Mouse (Mus musculus): ENCODE measurements at regions not wholly inside any gene's neighbourhood (a gene's known extent, or its start where the extent isn't known, plus 50 kb on each side); places are given as distances from the start of the nearest gene placed in this dataset.

- 74% methylated on average over 6 of the region's 6 CpGs for WGBS
- H3K36me3 ChIP-seq (ENCODE audit: control insufficient read depth, insufficient read depth, low read length): no peaks in the 10 kb centered on the region
- H3K4me1 ChIP-seq (ENCODE audit: control insufficient read depth, insufficient read depth, low read length): no peaks in the 10 kb centered on the region
- H3K27me3 ChIP-seq (ENCODE audit: control insufficient read depth, insufficient read depth, low read length): no peaks in the 10 kb centered on the region
- no peak overlapping the region for H3K9ac ChIP-seq (replicated peaks; ENCODE audit: low read depth, low read length)
- H3K4me2 ChIP-seq (replicated peaks; ENCODE audit: low read depth, low read length): no peak overlapping the region
- H3K27ac ChIP-seq (ENCODE audit: low read length): no peak overlapping the region
- no peaks in the 10 kb centered on the region for H3K9me3 ChIP-seq (ENCODE audit: control insufficient read depth, low read depth, low read length)
- H3K4me3 ChIP-seq (ENCODE audit: low read depth, low read length): no peak overlapping the region
- no peak for ATAC-seq (ENCODE audit: insufficient number of reproducible peaks, insufficient read depth, low FRiP score, low read depth)
These were observed 197.2 kb upstream of the Eef2kmt start for GRCm38 (mm10) chr16:5452971-5453370.

DNA sequence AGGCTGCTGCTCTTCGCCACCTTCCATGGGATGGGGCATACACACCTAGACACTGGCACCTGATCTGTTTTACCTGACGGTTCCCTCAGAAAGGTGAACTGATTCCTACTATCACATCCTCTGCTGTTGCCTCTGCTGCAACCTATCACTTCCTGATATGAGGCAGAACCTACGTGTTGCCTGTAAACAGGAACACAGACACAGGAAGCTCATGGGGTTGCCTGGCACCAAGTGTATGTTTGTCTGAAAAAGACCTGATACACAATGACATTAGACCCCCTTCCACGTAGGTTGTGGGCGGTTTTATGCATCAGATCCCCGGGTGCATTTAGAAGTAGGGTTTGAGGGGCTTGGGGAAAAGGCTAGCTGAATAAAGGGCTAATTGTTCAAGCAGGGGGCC is 190.0 kb upstream of the Eef2kmt start:
- ATAC-seq (ENCODE audit: insufficient number of reproducible peaks, insufficient read depth, low FRiP score, low read depth): no peak
- 71% methylated on average over 6 of the region's 6 CpGs for WGBS
- no peaks in the 10 kb centered on the region for H3K4me1 ChIP-seq (ENCODE audit: control insufficient read depth, insufficient read depth, low read length)
- no peak overlapping the region for H3K27ac ChIP-seq (ENCODE audit: low read length)
- H3K36me3 ChIP-seq (ENCODE audit: control insufficient read depth, insufficient read depth, low read length): no peaks in the 10 kb centered on the region
- no peaks in the 10 kb centered on the region for H3K9me3 ChIP-seq (ENCODE audit: control insufficient read depth, low read depth, low read length)
- no peak overlapping the region for H3K4me3 ChIP-seq (ENCODE audit: low read depth, low read length)
- H3K9ac ChIP-seq (replicated peaks; ENCODE audit: low read depth, low read length): no peak overlapping the region
- no peak overlapping the region for H3K4me2 ChIP-seq (replicated peaks; ENCODE audit: low read depth, low read length)
- no peaks in the 10 kb centered on the region for H3K27me3 ChIP-seq (ENCODE audit: control insufficient read depth, insufficient read depth, low read length)

DNA sequence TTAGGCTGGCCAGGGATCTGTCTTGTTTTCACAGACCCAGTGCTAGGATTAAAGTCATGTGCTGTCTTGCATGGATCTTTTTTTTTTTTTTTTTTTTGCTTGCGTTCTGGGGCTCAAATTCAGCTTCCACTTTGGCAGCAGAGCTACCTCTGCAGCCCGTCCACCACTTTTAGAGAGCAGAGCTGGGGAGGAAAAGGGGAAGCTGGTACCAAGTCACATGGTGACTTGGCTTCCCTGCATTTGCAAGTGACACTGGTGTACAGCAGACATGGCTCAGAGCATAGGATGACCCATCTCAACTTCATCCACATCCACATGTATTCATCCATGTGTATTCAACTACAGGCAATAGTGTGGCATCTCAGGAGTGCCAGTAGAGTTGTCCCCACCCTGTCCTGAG is 189.0 kb upstream of the Eef2kmt start:
- no peak overlapping the region for H3K4me2 ChIP-seq (replicated peaks; ENCODE audit: low read depth, low read length)

GRCm38 (mm10) chr16:5439717-5440116 is 183.9 kb upstream of the Eef2kmt start:
- H3K27me3 ChIP-seq (ENCODE audit: control insufficient read depth, insufficient read depth, low read length): no peaks in the 10 kb centered on the region
- H3K4me3 ChIP-seq (ENCODE audit: low read depth, low read length): no peak overlapping the region
- no peaks in the 10 kb centered on the region for H3K4me1 ChIP-seq (ENCODE audit: control insufficient read depth, insufficient read depth, low read length)
- H3K4me2 ChIP-seq (replicated peaks; ENCODE audit: low read depth, low read length): no peak overlapping the region
- H3K27ac ChIP-seq (ENCODE audit: low read length): no peak overlapping the region
- no peaks in the 10 kb centered on the region for H3K9me3 ChIP-seq (ENCODE audit: control insufficient read depth, low read depth, low read length)
- 80% methylated on average over 2 of the region's 2 CpGs for WGBS
- no peak for ATAC-seq (ENCODE audit: insufficient number of reproducible peaks, insufficient read depth, low FRiP score, low read depth)
- H3K36me3 ChIP-seq (ENCODE audit: control insufficient read depth, insufficient read depth, low read length): no peaks in the 10 kb centered on the region
- H3K9ac ChIP-seq (replicated peaks; ENCODE audit: low read depth, low read length): no peak overlapping the region

More for the DNA sequence above, 189.0 kb upstream of the Eef2kmt start:
- no peaks in the 10 kb centered on the region for H3K9me3 ChIP-seq (ENCODE audit: control insufficient read depth, low read depth, low read length)
- no peaks in the 10 kb centered on the region for H3K4me1 ChIP-seq (ENCODE audit: control insufficient read depth, insufficient read depth, low read length)
- H3K27me3 ChIP-seq (ENCODE audit: control insufficient read depth, insufficient read depth, low read length): no peaks in the 10 kb centered on the region
- ATAC-seq (ENCODE audit: insufficient number of reproducible peaks, insufficient read depth, low FRiP score, low read depth): no peak
- no peak overlapping the region for H3K27ac ChIP-seq (ENCODE audit: low read length)
- WGBS: 49% methylated on average over 2 of the region's 2 CpGs
- H3K9ac ChIP-seq (replicated peaks; ENCODE audit: low read depth, low read length): no peak overlapping the region
- no peaks in the 10 kb centered on the region for H3K36me3 ChIP-seq (ENCODE audit: control insufficient read depth, insufficient read depth, low read length)
- H3K4me3 ChIP-seq (ENCODE audit: low read depth, low read length): no peak overlapping the region

DNA sequence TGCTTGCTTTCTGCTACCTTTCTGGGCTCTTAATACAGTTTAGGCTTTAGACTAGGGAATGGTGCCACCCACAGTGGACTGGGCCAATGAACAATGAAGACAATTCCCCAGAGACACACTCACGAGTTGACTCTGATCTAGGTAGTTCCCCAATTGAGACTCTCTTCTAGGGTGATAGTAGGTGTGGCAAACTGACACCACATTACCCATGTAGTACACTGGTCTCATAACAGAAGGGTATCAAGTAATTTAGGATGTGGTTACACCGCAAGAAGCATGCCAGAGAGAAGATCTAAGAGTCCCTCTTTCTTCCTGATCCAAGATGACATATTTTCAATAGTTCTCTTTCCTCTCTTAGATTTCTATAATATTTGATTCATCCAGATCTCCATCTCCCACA is 182.6 kb upstream of the Eef2kmt start:
- H3K4me3 ChIP-seq (ENCODE audit: low read depth, low read length): no peak overlapping the region
- H3K27me3 ChIP-seq (ENCODE audit: control insufficient read depth, insufficient read depth, low read length): no peaks in the 10 kb centered on the region
- WGBS: 81% methylated on average over 2 of the region's 2 CpGs
- no peak overlapping the region for H3K27ac ChIP-seq (ENCODE audit: low read length)
- no peaks in the 10 kb centered on the region for H3K4me1 ChIP-seq (ENCODE audit: control insufficient read depth, insufficient read depth, low read length)
- H3K36me3 ChIP-seq (ENCODE audit: control insufficient read depth, insufficient read depth, low read length): no peaks in the 10 kb centered on the region
- no peak overlapping the region for H3K4me2 ChIP-seq (replicated peaks; ENCODE audit: low read depth, low read length)
- ATAC-seq (ENCODE audit: insufficient number of reproducible peaks, insufficient read depth, low FRiP score, low read depth): no peak
- H3K9ac ChIP-seq (replicated peaks; ENCODE audit: low read depth, low read length): no peak overlapping the region
- H3K9me3 ChIP-seq (ENCODE audit: control insufficient read depth, low read depth, low read length): no peaks in the 10 kb centered on the region

DNA sequence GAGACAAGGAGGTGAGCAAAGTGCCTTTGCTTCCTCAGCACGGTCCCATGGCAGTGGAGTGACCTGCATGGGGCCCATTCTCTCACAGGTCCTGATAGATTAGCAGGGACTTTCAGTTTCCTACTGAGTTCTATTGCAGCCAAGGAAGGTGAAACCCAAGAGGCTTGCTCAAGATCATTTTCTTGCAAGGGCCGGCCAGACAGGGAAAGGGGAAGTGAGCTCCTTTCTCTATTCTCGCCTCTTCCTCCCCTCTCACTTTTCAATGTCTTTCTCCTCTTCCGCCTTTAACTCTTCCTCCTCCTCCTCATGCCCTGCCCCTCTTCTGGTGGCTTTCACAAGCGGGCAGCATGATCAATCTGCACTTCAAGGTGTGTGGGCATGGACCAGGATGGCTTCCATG is 175.9 kb upstream of the Eef2kmt start:
- H3K27me3 ChIP-seq (ENCODE audit: control insufficient read depth, insufficient read depth, low read length): no peaks in the 10 kb centered on the region
- H3K9ac ChIP-seq (replicated peaks; ENCODE audit: low read depth, low read length): no peak overlapping the region
- H3K27ac ChIP-seq (ENCODE audit: low read length): no peak overlapping the region
- 77% methylated on average over 5 of the region's 5 CpGs for WGBS
- H3K36me3 ChIP-seq (ENCODE audit: control insufficient read depth, insufficient read depth, low read length): no peaks in the 10 kb centered on the region
- H3K4me3 ChIP-seq (ENCODE audit: low read depth, low read length): no peak overlapping the region
- no peaks in the 10 kb centered on the region for H3K4me1 ChIP-seq (ENCODE audit: control insufficient read depth, insufficient read depth, low read length)
- no peak overlapping the region for H3K4me2 ChIP-seq (replicated peaks; ENCODE audit: low read depth, low read length)
- no peaks in the 10 kb centered on the region for H3K9me3 ChIP-seq (ENCODE audit: control insufficient read depth, low read depth, low read length)
- no peak for ATAC-seq (ENCODE audit: insufficient number of reproducible peaks, insufficient read depth, low FRiP score, low read depth)

DNA sequence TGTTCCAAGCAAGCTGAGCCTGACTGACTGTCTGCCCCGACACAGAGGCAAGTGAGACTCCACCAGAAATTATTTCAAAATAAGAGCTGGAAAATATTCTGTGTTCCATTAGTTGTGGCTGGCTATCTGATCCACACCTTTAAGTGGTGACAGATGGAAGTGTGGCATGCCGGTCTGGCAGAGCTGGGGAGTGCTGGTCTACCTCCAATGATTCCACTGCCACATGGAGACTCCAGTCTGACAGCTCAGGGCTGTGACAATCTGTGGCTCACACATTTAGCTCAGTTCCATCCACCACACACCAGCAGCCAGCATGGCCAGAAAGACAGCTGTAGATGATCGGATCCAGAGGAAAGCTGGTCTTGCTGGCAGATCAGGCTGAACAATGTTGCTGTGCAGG is 175.3 kb upstream of the Eef2kmt start:
- Histone ChIP-seq H3K27me3 (ENCODE audit: control insufficient read depth, insufficient read depth, low read length) (no peaks in the 10 kb centered on the region), H3K9me3 (ENCODE audit: control insufficient read depth, low read depth, low read length) (no peaks in the 10 kb centered on the region), H3K27ac (ENCODE audit: low read length) (no peak overlapping the region), H3K4me1 (ENCODE audit: control insufficient read depth, insufficient read depth, low read length) (no peaks in the 10 kb centered on the region), H3K9ac (replicated peaks; ENCODE audit: low read depth, low read length) (no peak overlapping the region), H3K4me3 (ENCODE audit: low read depth, low read length) (no peak overlapping the region), H3K36me3 (ENCODE audit: control insufficient read depth, insufficient read depth, low read length) (no peaks in the 10 kb centered on the region), H3K4me2 (replicated peaks; ENCODE audit: low read depth, low read length) (no peak overlapping the region)
- 65% methylated on average over 3 of the region's 3 CpGs for WGBS
- ATAC-seq (ENCODE audit: insufficient number of reproducible peaks, insufficient read depth, low FRiP score, low read depth): no peak

DNA sequence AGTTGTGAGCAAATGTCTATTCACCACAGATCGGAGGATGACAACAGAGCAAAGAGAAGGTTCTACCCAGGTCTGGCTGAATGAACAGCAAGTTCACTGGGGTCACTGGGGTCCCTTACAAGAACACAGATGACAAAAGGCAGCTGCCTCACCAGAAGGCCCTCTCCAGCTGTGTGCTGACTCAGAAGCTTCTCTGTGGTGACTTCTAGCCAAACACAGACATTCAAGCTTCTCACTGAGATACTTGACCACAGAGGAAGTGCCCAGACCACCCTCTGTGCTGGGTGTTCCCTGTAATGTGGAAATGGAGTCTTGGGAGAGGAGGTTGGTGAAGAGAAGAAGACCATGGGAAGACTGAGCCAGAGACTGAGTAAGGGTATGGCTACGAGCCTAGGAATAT is 173.7 kb upstream of the Eef2kmt start:
- Histone ChIP-seq H3K36me3 (ENCODE audit: control insufficient read depth, insufficient read depth, low read length) (no peaks in the 10 kb centered on the region), H3K9ac (replicated peaks; ENCODE audit: low read depth, low read length) (no peak overlapping the region), H3K4me2 (replicated peaks; ENCODE audit: low read depth, low read length) (no peak overlapping the region), H3K9me3 (ENCODE audit: control insufficient read depth, low read depth, low read length) (no peaks in the 10 kb centered on the region), H3K27me3 (ENCODE audit: control insufficient read depth, insufficient read depth, low read length) (no peaks in the 10 kb centered on the region), H3K4me1 (ENCODE audit: control insufficient read depth, insufficient read depth, low read length) (no peaks in the 10 kb centered on the region), H3K4me3 (ENCODE audit: low read depth, low read length) (no peak overlapping the region), H3K27ac (ENCODE audit: low read length) (no peak overlapping the region)
- whole genome bisulfite sequencing: 71% methylated on average over 2 of the region's 2 CpGs
- ATAC-seq (ENCODE audit: insufficient number of reproducible peaks, insufficient read depth, low FRiP score, low read depth): no peak

DNA sequence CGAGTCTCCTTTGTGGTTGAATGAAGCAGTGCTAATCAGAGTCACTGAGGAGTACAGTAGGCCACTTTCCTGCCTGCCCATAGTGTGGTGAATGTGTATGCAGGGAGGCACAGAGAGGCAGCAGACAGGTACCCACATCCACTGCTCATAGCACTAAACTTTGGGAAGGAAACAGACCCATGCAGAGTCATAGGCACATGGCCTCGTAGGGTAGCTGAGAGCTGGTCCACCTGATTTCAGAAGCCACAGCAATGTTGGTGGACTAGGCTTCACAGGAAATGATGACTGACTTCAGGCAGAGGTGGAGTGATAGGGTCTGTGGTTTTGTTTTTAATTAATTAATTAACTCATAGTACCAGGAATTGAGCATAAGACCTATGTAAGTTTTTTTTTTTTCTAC is 170.1 kb upstream of the Eef2kmt start:
- Histone ChIP-seq H3K9ac (replicated peaks; ENCODE audit: low read depth, low read length) (no peak overlapping the region), H3K9me3 (ENCODE audit: control insufficient read depth, low read depth, low read length) (no peaks in the 10 kb centered on the region), H3K4me1 (ENCODE audit: control insufficient read depth, insufficient read depth, low read length) (no peaks in the 10 kb centered on the region), H3K4me2 (replicated peaks; ENCODE audit: low read depth, low read length) (no peak overlapping the region), H3K27ac (ENCODE audit: low read length) (no peak overlapping the region), H3K4me3 (ENCODE audit: low read depth, low read length) (no peak overlapping the region), H3K36me3 (ENCODE audit: control insufficient read depth, insufficient read depth, low read length) (no peaks in the 10 kb centered on the region), H3K27me3 (ENCODE audit: control insufficient read depth, insufficient read depth, low read length) (no peaks in the 10 kb centered on the region)
- 84% methylated on average over 2 of the region's 2 CpGs for WGBS
- ATAC-seq (ENCODE audit: insufficient number of reproducible peaks, insufficient read depth, low FRiP score, low read depth): no peak
